Mouse (Mus musculus): ENCODE data around the gene Tpcn1. TPM values are rescaled to one million over a fixed set of nuclear protein-coding genes. Genes with fewer than 3 reads are reported as not detected.

Gene Tpcn1
- total RNA-seq, 4 experiments from 2014 or later: 39.3 to 42.7 (median 41.5) TPM

GRCm38 (mm10) chr5:120560129-120560615, 28.3 kb downstream of the Tpcn1 start:
- DNase-seq (ENCODE audit: low spot score in 2 of 2): no peak

DNA sequence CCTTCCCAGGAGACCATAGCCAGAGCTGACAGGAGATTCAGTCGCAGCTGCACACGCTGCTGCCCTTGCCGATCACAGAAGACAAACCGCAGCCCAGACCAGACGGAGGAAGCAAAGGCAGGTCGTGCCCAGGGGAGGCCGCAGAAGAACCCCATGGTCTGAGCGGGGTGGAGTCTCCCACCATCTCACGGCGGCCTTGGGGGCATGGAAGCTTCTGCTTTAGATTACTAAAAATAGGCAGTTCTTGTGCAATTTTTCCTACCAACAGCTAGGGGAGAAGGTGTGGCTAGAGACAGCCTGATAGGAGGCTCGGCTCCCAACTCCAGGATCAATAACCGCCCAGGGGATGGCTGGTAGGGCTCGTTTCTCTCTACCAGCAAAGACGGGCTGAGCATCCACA, 29.7 kb downstream of the Tpcn1 start:
- DNase-seq (ENCODE audit: low spot score in 2 of 2): no peak

- DNase-seq (ENCODE audit: low spot score in 2 of 2): no peak
Observed at GRCm38 (mm10) chr5:120558041-120558440, 30.4 kb downstream of the Tpcn1 start.

GRCm38 (mm10) chr5:120555871-120556270, 32.6 kb downstream of the Tpcn1 start:
- DNase-seq (ENCODE audit: low spot score in 2 of 2): no peak

GRCm38 (mm10) chr5:120550673-120551072, 37.8 kb downstream of the Tpcn1 start:
- DNase-seq (ENCODE audit: low spot score in 2 of 2): no peak

GRCm38 (mm10) chr5:120550137-120550536, 38.3 kb downstream of the Tpcn1 start:
- DNase-seq (ENCODE audit: low spot score in 2 of 2): no peak

DNA sequence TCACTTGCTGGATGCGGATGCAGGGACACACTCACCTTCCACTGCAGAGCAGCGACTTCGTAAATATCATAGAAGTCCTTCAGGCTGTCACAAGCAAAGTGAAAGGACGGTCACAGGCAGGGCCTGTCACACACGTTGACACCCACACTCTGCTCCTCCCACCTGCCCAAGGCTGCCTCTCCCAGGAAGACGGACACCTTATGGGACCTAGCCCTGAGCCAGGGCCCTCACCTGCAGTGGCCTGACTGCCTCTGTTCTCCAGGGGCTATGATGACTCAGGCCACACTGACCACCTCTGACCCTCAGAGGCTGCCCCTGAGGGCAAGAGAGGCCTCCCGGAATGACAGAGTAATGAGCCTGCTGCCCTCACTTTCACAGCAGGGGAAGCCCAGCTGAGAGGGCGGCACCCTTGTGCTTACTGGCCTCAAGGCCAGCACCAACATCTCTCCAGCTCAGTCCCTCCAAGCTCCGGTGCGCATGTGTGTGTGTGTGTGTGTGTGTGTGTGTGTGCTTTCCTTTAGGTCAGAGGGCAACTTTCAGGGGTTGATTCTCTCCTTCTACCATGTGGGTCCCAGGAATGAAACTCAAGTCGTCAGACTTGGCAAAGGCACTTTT, 40.1 kb downstream of the Tpcn1 start:
- DNase-seq (ENCODE audit: low spot score in 2 of 2): no peak

DNA sequence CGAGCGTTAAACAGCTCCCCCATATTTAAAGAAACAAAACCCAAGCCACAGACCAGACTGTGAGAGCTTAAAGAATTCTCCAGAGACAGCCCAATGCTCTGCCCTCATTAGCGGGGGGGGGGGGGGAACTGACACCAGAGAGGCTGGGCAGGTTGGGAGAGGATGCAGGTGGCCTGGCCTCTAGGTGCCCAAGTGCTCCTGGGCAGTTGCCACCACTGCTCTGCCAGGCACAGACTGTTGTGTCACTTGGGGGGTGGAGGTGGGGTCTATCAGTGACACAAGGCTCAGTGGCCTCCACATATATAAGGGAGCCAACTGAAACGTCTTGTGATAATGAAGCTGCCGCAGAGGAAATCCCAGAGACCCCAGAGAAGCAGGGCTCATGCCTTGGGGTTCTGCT, 51.8 kb downstream of the Tpcn1 start:
- DNase-seq (ENCODE audit: low spot score in 2 of 2): no peak

GRCm38 (mm10) chr5:120536046-120536445, 52.4 kb downstream of the Tpcn1 start:
- peak in 1 of 2 experiments; percentile 43 for DNase-seq (ENCODE audit: low spot score in 2 of 2)

GRCm38 (mm10) chr5:120534686-120535075, 53.8 kb downstream of the Tpcn1 start:
- no peak for DNase-seq (ENCODE audit: low spot score in 2 of 2)

- no peak for DNase-seq (ENCODE audit: low spot score in 2 of 2)
Observed at GRCm38 (mm10) chr5:120534071-120534685, 54.3 kb downstream of the Tpcn1 start.

DNA sequence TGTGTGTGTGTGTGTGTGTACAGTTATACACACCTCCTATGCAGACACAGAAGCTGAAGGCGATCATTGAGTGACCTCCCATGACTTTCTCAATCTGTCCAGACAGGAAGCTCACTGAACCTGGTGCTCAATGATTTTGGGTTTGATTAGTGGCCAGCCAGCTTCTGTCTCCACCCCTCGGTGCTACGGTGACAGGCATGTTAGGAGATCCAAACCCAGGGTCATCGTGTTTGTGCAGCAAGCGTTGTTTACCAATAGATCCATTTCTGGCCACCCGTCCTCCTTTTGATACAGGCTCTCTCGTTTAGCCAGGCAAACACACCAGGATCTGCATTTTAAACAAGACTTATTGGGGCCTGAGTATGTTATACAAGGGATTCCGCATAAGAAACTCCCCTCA, 56.8 kb downstream of the Tpcn1 start:
- no peak for DNase-seq (ENCODE audit: low spot score in 2 of 2)

DNA sequence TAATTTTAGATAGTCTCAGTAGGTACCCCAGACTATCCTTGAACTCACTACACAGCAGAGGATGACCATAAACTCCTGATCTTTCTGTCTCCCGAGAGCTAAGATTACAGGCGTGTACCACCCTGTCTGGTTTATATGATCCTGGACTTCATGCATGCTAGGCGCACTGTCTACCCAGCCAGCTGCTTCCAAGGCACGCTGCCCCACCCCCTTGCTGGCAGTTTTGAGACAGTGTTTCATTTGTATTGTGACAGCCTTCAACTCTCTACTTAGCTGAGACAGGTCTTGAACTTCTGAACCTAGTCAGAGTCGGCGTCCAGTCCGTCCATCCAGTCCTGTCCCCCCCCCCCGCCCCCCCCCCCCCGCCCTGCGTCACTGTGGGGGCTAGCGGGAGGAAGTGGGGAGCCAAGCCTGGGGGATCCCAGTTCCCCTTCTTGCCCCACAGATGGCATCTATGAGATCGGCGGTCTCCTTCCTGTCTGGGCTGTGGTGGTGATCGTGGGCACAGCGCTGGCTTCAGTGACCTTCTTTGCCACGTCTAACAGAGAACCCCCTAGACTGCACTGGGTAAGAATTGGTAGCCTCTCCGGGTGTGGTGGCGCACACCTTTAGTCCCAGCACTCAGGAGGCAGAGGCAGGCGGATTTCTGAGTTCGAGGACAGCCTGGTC, 61.0 kb downstream of the Tpcn1 start:
- DNase-seq (ENCODE audit: low spot score in 2 of 2): no peak

GRCm38 (mm10) chr5:120526311-120526710, 62.2 kb downstream of the Tpcn1 start:
- DNase-seq (ENCODE audit: low spot score in 2 of 2): no peak

DNA sequence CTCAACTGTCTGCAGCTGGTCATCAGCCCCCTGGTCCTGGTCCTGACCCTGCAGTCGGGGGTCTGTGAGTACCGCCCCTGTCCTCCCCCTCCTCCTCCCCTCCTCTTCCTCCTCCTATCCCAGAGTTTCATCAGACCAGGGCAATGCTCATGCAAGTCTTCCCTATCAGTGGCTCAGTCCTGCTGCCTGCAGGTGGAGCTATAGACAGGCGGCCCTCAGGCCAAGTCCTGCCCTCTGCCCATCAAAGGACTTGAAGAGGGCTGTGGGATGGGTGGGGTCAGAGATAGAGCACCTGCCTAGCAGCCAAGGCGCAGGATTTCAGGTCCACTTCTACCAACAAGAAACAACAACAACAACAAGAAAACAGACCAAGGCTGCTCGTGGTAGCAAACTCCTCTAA, 62.7 kb downstream of the Tpcn1 start:
- no peak for DNase-seq (ENCODE audit: low spot score in 2 of 2)

GRCm38 (mm10) chr5:120524736-120525135, 63.7 kb downstream of the Tpcn1 start:
- no peak for DNase-seq (ENCODE audit: low spot score in 2 of 2)

GRCm38 (mm10) chr5:120522649-120523048, 65.8 kb downstream of the Tpcn1 start:
- DNase-seq (ENCODE audit: low spot score in 2 of 2): no peak

DNA sequence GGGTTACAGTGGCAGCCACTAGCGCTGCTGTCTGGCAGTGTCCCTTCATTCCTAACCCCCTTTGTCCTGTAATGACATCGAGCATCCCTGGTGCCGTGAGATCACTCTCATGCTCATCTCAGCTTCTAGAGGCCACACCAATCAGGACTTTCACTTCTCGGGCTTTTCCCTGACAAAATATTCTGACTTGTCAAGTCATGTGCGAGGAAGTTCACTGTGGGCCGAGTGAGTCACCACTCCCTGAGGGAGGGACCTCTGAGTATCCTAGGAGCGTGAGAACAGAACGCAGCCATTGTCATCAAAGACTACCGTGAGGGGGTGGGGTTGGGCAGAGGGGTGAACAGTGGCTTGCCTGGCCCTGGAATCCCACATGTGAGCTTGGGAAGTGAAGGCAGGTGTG, 70.9 kb downstream of the Tpcn1 start:
- peak; percentile 52 to 67 for DNase-seq (ENCODE audit: low spot score in 2 of 2)

- DNase-seq (ENCODE audit: low spot score in 2 of 2): no peak
Observed at GRCm38 (mm10) chr5:120516221-120516984, 72.1 kb downstream of the Tpcn1 start.

GRCm38 (mm10) chr5:120515451-120515850, 73.0 kb downstream of the Tpcn1 start:
- no peak for DNase-seq (ENCODE audit: low spot score in 2 of 2)

DNA sequence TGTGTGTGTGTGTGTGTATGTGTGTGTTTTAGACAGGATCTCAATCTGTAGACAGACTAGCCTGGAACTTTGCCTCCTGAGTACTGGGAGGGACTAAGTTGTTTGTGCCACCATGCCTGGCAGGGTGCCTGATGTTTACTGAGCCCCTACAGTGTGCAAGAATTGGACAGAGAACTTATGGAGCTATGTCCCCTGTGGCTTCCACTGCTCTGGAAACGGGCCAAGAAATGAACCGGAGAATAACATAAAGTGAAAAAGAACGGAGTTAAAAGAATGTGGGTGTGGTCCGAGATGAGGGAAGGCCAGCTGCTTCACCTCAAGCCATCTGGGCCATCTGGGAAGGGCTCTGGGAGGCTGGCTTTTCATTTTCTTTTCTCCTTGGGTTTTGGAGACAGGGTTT, 73.7 kb downstream of the Tpcn1 start:
- DNase-seq (ENCODE audit: low spot score in 2 of 2): no peak
